Comparison of ENCODE assay signal across 11 mouse cellular contexts in genomic region chr5:45943970-45944369, GRCm38 (mm10).
"Had no signal": no experiment of that assay in that cellular context is flagged by ENCODE, and none has a peak within 500 bp of the region (broad histone marks: within the 10 kb centered on the region; RNA-seq: fewer than 3 reads in every experiment).

No protein-coding gene starts in this region.

- H3K4me1 ChIP-seq: limb, embryonic 13.5 days; neural tube, embryonic 15.5 days had no signal

- H3K4me2 ChIP-seq: limb, embryonic 13.5 days; neural tube, embryonic 15.5 days had no signal

- H3K27ac ChIP-seq: kidney, postnatal 0 days; limb, embryonic 13.5 days; liver, embryonic 14.5 days; neural tube, embryonic 15.5 days had no signal

- H3K36me3 ChIP-seq: limb, embryonic 13.5 days; neural tube, embryonic 15.5 days had no signal

- H3K27me3 ChIP-seq: limb, embryonic 13.5 days; neural tube, embryonic 15.5 days had no signal

- DNase-seq: kidney, postnatal 36 days; left cerebral cortex, postnatal 4 days; lung, adult 18-20 months; right cerebral cortex, adult 18-20 months; right cerebral cortex, postnatal 25 days; thymus, postnatal 36 days had no signal

- H3K9ac ChIP-seq: limb, embryonic 13.5 days; liver, embryonic 14.5 days; neural tube, embryonic 15.5 days had no signal

- H3K9me3 ChIP-seq: limb, embryonic 13.5 days; neural tube, embryonic 15.5 days had no signal

- H3K4me3 ChIP-seq: limb, embryonic 13.5 days; myocyte; neural tube, embryonic 15.5 days had no signal
